Comparison of ENCODE assay signal across 13 mouse cellular contexts in genomic region chr19:45984379-45984778, GRCm38 (mm10).
"Had no signal": no experiment of that assay in that cellular context is flagged by ENCODE, and none has a peak within 500 bp of the region (broad histone marks: within the 10 kb centered on the region; RNA-seq: fewer than 3 reads in every experiment).

No protein-coding gene starts in this region.

- H3K4me1 ChIP-seq: limb, embryonic 12.5 days; midbrain, embryonic 12.5 days had no signal

- DNase-seq: kidney, adult 2 months; lung, adult 2 months; lung, postnatal 36 days; right cerebral cortex, adult 18-20 months; right cerebral cortex, postnatal 25 days; thymus, postnatal 36 days had no signal

- ATAC-seq: lung, postnatal 0 days; midbrain, embryonic 16.5 days had no signal

- H3K27ac ChIP-seq: kidney, embryonic 15.5 days; layer of hippocampus, adult 2 months; limb, embryonic 12.5 days; liver, embryonic 14.5 days; midbrain, embryonic 12.5 days had no signal

- H3K4me3 ChIP-seq: kidney, embryonic 15.5 days; layer of hippocampus, adult 2 months; limb, embryonic 12.5 days; midbrain, embryonic 12.5 days had no signal

- H3K27me3 ChIP-seq: kidney, embryonic 15.5 days; limb, embryonic 12.5 days; midbrain, embryonic 12.5 days had no signal

- H3K9ac ChIP-seq: kidney, embryonic 15.5 days; limb, embryonic 12.5 days; liver, embryonic 14.5 days; midbrain, embryonic 12.5 days had no signal
